Mouse (Mus musculus): ENCODE measurements around the gene Gpr160. TPM values are rescaled to one million over a fixed set of nuclear protein-coding genes. Genes with fewer than 3 reads are reported as not detected.

The Gpr160 gene
- polyA plus RNA-seq, 1 experiment from 2014 or later, result 12.5 TPM

- no peak for ATAC-seq (ENCODE audit: insufficient number of reproducible peaks, low FRiP score, low TSS enrichment, low read depth)
- no peak overlapping the region for H3K4me3 ChIP-seq (replicated peaks)
- H3K27me3 ChIP-seq, result no peaks in the 10 kb centered on the region
- 89% methylated on average over 1 of the region's 1 CpGs for WGBS
- no peak overlapping the region for H3K4me2 ChIP-seq (replicated peaks)
- no peaks in the 10 kb centered on the region for H3K4me1 ChIP-seq
- peaks cover 41% of the 10 kb centered on the region for H3K36me3 ChIP-seq
- H3K27ac ChIP-seq (replicated peaks), result no peak overlapping the region
- H3K9me3 ChIP-seq (replicated peaks), result no peaks in the 10 kb centered on the region
- no peak overlapping the region for H3K9ac ChIP-seq
Measured at GRCm38 (mm10) chr3:30904658-30905057, 48.9 kb downstream of the Gpr160 start.

- Histone ChIP-seq H3K4me1 (no peaks in the 10 kb centered on the region), H3K27me3 (no peaks in the 10 kb centered on the region), H3K9ac (no peak overlapping the region), H3K27ac (replicated peaks) (no peak overlapping the region), H3K4me3 (replicated peaks) (no peak overlapping the region), H3K9me3 (replicated peaks) (no peaks in the 10 kb centered on the region), H3K36me3 (peaks cover 56% of the 10 kb centered on the region), H3K4me2 (replicated peaks) (no peak overlapping the region)
- no peak for ATAC-seq (ENCODE audit: insufficient number of reproducible peaks, low FRiP score, low TSS enrichment, low read depth)
- WGBS, result 80% methylated on average over 4 of the region's 4 CpGs
Measured at GRCm38 (mm10) chr3:30917160-30917559, 61.4 kb downstream of the Gpr160 start.

- no peak for ATAC-seq (ENCODE audit: insufficient number of reproducible peaks, low FRiP score, low TSS enrichment, low read depth)
- Histone ChIP-seq H3K9me3 (replicated peaks) (no peaks in the 10 kb centered on the region), H3K4me1 (no peaks in the 10 kb centered on the region), H3K9ac (no peak overlapping the region), H3K36me3 (peaks cover 38% of the 10 kb centered on the region), H3K27ac (replicated peaks) (no peak overlapping the region), H3K4me3 (replicated peaks) (no peak overlapping the region), H3K4me2 (replicated peaks) (no peak overlapping the region), H3K27me3 (no peaks in the 10 kb centered on the region)
- WGBS, result 90% methylated on average over 3 of the region's 3 CpGs
Measured at GRCm38 (mm10) chr3:30927664-30928063, 71.9 kb downstream of the Gpr160 start.

- no peak overlapping the region for H3K27ac ChIP-seq (replicated peaks)
- no peak for ATAC-seq (ENCODE audit: insufficient number of reproducible peaks, low FRiP score, low TSS enrichment, low read depth)
- no peaks in the 10 kb centered on the region for H3K9me3 ChIP-seq (replicated peaks)
- no peaks in the 10 kb centered on the region for H3K4me1 ChIP-seq
- H3K9ac ChIP-seq, result no peak overlapping the region
- H3K27me3 ChIP-seq, result no peaks in the 10 kb centered on the region
- H3K4me2 ChIP-seq (replicated peaks), result no peak overlapping the region
- H3K4me3 ChIP-seq (replicated peaks), result no peak overlapping the region
- 47% methylated on average over 3 of the region's 3 CpGs for WGBS
- H3K36me3 ChIP-seq, result peaks cover 36% of the 10 kb centered on the region
Measured at GRCm38 (mm10) chr3:30929828-30930227, 74.1 kb downstream of the Gpr160 start.

GRCm38 (mm10) chr3:30934384-30934783 lies 78.6 kb downstream of the Gpr160 start:
- no peak overlapping the region for H3K27ac ChIP-seq (replicated peaks)
- H3K9me3 ChIP-seq (replicated peaks), result no peaks in the 10 kb centered on the region
- H3K27me3 ChIP-seq, result no peaks in the 10 kb centered on the region
- H3K4me2 ChIP-seq (replicated peaks), result no peak overlapping the region
- H3K4me1 ChIP-seq, result no peaks in the 10 kb centered on the region
- H3K36me3 ChIP-seq, result peaks cover 35% of the 10 kb centered on the region
- no peak for ATAC-seq (ENCODE audit: insufficient number of reproducible peaks, low FRiP score, low TSS enrichment, low read depth)
- no peak overlapping the region for H3K4me3 ChIP-seq (replicated peaks)
- H3K9ac ChIP-seq, result no peak overlapping the region

Other genes with a start within 250 kb of the Gpr160 start
- gene Lrriq4, start 211.4 kb upstream of the Gpr160 start, polyA plus RNA-seq (2015; fragmentation: Nextera tagmentation; extraction: Ambion mirVana), result not detected in 2 replicates
- gene Lrrc34, start 208.1 kb upstream of the Gpr160 start, polyA plus RNA-seq (2015; fragmentation: Nextera tagmentation; extraction: Ambion mirVana), result 6.4 and 10.3 TPM in 2 replicates
- 0.53 and 1.9 TPM in 2 replicates for gene Lrrc31, start 156.1 kb upstream of the Gpr160 start, polyA plus RNA-seq (2015; fragmentation: Nextera tagmentation; extraction: Ambion mirVana)
- gene Samd7, start 109.7 kb upstream of the Gpr160 start, polyA plus RNA-seq (2015; fragmentation: Nextera tagmentation; extraction: Ambion mirVana), result not detected in 2 replicates
- gene Sec62, start 63.1 kb upstream of the Gpr160 start, polyA plus RNA-seq (2015; fragmentation: Nextera tagmentation; extraction: Ambion mirVana), result 88.8 and 95.2 TPM in 2 replicates
- 6.0 and 7.7 TPM in 2 replicates for gene Phc3, start 113.5 kb downstream of the Gpr160 start, polyA plus RNA-seq (2015; fragmentation: Nextera tagmentation; extraction: Ambion mirVana)
- 35.4 and 35.8 TPM in 2 replicates for gene Prkci, start 139.8 kb downstream of the Gpr160 start, polyA plus RNA-seq (2015; fragmentation: Nextera tagmentation; extraction: Ambion mirVana)
- gene Skil, start 239.1 kb downstream of the Gpr160 start, polyA plus RNA-seq (2015; fragmentation: Nextera tagmentation; extraction: Ambion mirVana), result 15.8 and 16.7 TPM in 2 replicates

Measured in embryonic facial prominence, embryonic 15.5 days (tissue).